Mouse (Mus musculus) limb, embryonic 14.5 days (tissue): ENCODE data around the gene Per3. TPM values are rescaled to one million over a fixed set of nuclear protein-coding genes. Genes with fewer than 3 reads are reported as not detected.

Source experiments
- ATAC-seq: fragments of 200-750 bp; cut with Nextera tagmentation; 2 replicates; pipeline ENCODE4 v1.8.0; 2017; ENCODE audit warnings: low read depth, moderate number of reproducible peaks, moderate TSS enrichment; ENCODE audit not compliant: low FRiP score
- DNase-seq: peaks from one replicate; pipeline ENCODE4 v3.0.0-alpha.2; 2015; ENCODE audit warnings: low spot score
- H3K27ac ChIP-seq: fragments of 300-500 bp; sonication (generic); replicated peaks from 2 replicates; pipeline ENCODE4 v1.5.1; 2014; ENCODE audit warnings: low read depth, mild to moderate bottlenecking, low read length, moderate library complexity, mixed read lengths
- H3K27me3 ChIP-seq: fragments of 300-500 bp; sonication (generic); 2 replicates; pipeline ENCODE4 v1.6.1; 2014; ENCODE audit warnings: low read length, mixed read lengths; ENCODE audit not compliant: control insufficient read depth, insufficient read depth
- H3K36me3 ChIP-seq: fragments of 300-500 bp; sonication (generic); 2 replicates; pipeline ENCODE4 v1.6.1; 2014; ENCODE audit warnings: mild to moderate bottlenecking, low read length, moderate library complexity, mixed read lengths; ENCODE audit not compliant: control insufficient read depth, insufficient read depth
- H3K4me1 ChIP-seq: fragments of 300-500 bp; sonication (generic); 2 replicates; pipeline ENCODE4 v1.6.1; 2014; ENCODE audit warnings: antibody characterized with exemption, low read length, mixed read lengths; ENCODE audit not compliant: control insufficient read depth, insufficient read depth
- H3K4me2 ChIP-seq: fragments of 300-500 bp; sonication (generic); replicated peaks from 2 replicates; pipeline ENCODE4 v1.6.1; 2014; ENCODE audit warnings: low read depth, mild to moderate bottlenecking, low read length, moderate library complexity; ENCODE audit not compliant: severe bottlenecking
- H3K4me3 ChIP-seq: fragments of 300-500 bp; sonication (generic); replicated peaks from 2 replicates; pipeline ENCODE4 v1.5.1; 2014; ENCODE audit warnings: low read length
- H3K9ac ChIP-seq: fragments of 300-500 bp; sonication (generic); 2 replicates; pipeline ENCODE4 v1.6.1; 2014; ENCODE audit warnings: mild to moderate bottlenecking, low read depth, low read length, moderate library complexity; ENCODE audit not compliant: severe bottlenecking
- H3K9me3 ChIP-seq: fragments of 300-500 bp; sonication (generic); 2 replicates; pipeline ENCODE4 v1.6.1; 2016; ENCODE audit warnings: low read length; ENCODE audit not compliant: control insufficient read depth
- POLR2A ChIP-seq: fragments of 200-500 bp; IDR thresholded peaks from 2 replicates; pipeline ENCODE4 v1.8.0; 2012; ENCODE audit warnings: inconsistent platforms, mild to moderate bottlenecking, moderate library complexity, borderline replicate concordance; ENCODE audit not compliant: insufficient read depth, insufficient read length; ENCODE audit errors: extremely low read depth
- WGBS: fragments of 180-500 bp; shearing (Covaris S2); extraction: QIAGEN DNeasy Blood & Tissue Kit; methylation state at CpG from one replicate; pipeline ENCODE4 v1.1.7; 2014; 5-methylcytosine and 5-hydroxymethylcytosine counted together
- polyA plus RNA-seq, 2 experiments: library from polyadenylated mRNA; depleted of rRNA in 1 of 2; stranded (reverse) in 1 of 2; unstranded in 1 of 2; fragments of >200 nt; fragmentation: Nextera tagmentation in 1 of 2; extraction: Ambion mirVana in 1 of 2; gene quantifications; 2 replicates each; pipeline versions ENCODE4 v1.2.1 to v1.2.3; 2012 to 2014

The Per3 gene
- polyA plus RNA-seq, 2 experiments, result 6.1 to 7.8 TPM

DNA sequence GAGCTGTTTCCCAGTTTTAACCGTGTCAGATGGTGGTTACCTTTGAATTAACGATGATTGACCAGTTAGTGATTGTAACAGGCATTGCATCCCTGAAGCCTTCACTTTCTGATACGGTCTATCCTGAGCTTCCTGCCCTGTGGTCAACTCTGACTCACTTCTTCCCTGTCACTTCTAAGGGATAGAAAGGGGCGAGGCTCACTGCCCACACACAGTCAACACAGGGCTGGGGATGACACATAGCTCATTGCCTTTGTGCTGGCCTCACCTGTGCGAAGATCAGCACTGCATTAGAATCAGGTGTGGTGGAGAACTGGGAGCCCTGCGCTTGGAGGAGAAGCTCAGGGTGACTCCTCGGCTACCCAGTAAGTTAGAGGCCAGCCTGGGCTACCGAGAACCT lies 75.5 kb downstream of the Per3 start:
- WGBS, result 87% methylated on average over 8 of the region's 8 CpGs
- no peak overlapping the region for H3K9ac ChIP-seq
- H3K27ac ChIP-seq, result no peak overlapping the region
- ATAC-seq (no peak), DNase-seq (no peak)
- no peak overlapping the region for H3K4me2 ChIP-seq
- no peaks in the 10 kb centered on the region for H3K36me3 ChIP-seq
- no peaks in the 10 kb centered on the region for H3K9me3 ChIP-seq
- H3K27me3 ChIP-seq, result no peaks in the 10 kb centered on the region
- H3K4me1 ChIP-seq, result no peaks in the 10 kb centered on the region
- H3K4me3 ChIP-seq, result no peak overlapping the region
- TF ChIP-seq POLR2A, result no peak

DNA sequence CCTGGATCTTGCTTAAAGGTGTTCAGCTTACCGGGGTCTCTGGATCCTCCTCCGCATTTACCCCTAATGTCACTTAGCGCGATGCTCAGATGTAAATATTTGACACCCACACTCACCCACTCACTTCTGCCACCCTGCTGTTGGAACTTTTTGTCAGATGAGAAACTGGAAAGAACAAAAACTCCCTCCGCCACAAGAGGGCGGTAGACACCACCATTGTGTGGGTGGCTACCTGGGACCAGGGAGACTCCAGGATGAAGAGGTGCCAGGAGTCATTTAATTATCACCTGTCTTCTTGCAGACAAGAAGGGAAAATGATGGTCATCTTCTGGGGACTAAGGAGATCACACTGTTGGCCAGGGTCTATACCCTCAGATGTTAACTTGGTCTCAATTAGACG lies 77.9 kb downstream of the Per3 start:
- DNase-seq (peak; percentile 22), ATAC-seq (no peak)
- no peak overlapping the region for H3K27ac ChIP-seq
- no peaks in the 10 kb centered on the region for H3K4me1 ChIP-seq
- no peak overlapping the region for H3K4me3 ChIP-seq
- no peaks in the 10 kb centered on the region for H3K9me3 ChIP-seq
- 14% methylated on average over 7 of the region's 7 CpGs for WGBS
- no peaks in the 10 kb centered on the region for H3K36me3 ChIP-seq
- no peaks in the 10 kb centered on the region for H3K27me3 ChIP-seq
- TF ChIP-seq POLR2A, result no peak
- no peak overlapping the region for H3K4me2 ChIP-seq
- no peak overlapping the region for H3K9ac ChIP-seq

DNA sequence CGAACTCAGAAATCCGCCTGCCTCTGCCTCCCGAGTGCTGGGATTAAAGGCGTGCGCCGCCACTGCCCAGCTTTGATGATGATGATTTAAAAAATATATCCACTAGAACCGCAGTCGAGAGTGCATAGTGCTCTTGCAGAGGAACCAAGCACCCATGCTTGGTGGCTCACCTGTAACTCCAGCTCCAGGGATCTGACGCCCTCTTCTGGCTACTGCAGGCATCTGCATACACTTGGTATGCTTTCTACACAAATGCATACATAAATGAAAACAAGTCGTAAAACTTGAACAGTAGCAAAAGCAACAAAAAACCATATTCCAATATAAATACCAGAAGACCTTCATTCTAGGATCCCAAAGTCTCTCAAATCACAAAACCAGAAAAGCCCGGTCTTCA lies 78.9 kb downstream of the Per3 start:
- Histone ChIP-seq H3K36me3 (no peaks in the 10 kb centered on the region), H3K4me1 (no peaks in the 10 kb centered on the region), H3K27ac (no peak overlapping the region), H3K4me2 (no peak overlapping the region), H3K4me3 (no peak overlapping the region), H3K9ac (no peak overlapping the region), H3K27me3 (no peaks in the 10 kb centered on the region), H3K9me3 (no peaks in the 10 kb centered on the region)
- no peak for TF ChIP-seq POLR2A
- WGBS, result 68% methylated on average over 11 of the region's 11 CpGs
- ATAC-seq, result no peak
- DNase-seq, result no peak

DNA sequence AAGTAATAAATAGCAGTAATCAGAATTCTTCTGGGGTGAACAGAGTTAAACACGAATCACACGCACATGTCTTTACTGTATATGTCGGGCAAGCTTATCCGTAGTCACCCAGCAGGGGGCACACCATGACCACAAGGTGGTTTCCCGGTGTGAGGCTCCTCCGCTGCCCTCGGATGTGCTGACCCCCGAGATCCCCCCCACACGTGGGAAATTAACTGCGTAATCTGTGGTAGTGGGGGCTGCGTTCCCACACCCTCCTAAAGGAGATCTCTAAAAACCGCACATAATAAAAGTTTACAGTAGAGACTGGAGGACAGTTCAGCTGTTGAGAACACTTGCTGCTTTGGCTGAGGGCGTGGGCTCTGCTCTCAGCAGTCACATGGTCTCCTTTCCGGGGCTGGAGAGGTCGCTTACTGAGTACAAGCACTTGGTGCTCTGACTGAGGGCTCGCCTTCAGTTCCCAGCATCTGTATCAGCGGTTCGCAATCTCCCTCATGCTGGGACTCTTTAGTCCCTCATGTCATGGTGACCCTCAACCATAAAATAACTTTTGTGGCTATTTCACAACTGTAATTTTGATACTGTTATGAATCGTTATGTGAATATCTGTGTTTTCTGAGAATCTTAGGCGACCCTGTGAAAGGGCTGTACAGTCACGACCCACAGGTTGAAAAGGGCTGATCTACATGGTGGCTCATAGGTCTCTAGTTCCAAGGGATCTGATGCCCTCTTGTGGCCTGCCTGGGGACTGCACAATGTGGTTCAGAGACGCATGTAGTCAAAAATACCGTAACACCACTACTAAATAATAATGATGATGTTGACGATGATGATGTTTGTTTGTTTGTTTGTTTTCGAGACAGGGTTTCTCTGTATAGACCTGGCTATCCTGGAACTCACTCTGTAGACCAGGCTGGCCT lies 79.6 kb downstream of the Per3 start:
- no peak overlapping the region for H3K27ac ChIP-seq
- DNase-seq (peak; percentile 84), ATAC-seq (peak; percentile 63; the same call in 1 of the 2 replicates)
- H3K36me3 ChIP-seq, result no peaks in the 10 kb centered on the region
- WGBS, result 13% methylated on average over 24 of the region's 25 CpGs
- H3K4me2 ChIP-seq, result peak overlapping the region; percentile 42
- TF ChIP-seq POLR2A, result no peak
- no peaks in the 10 kb centered on the region for H3K9me3 ChIP-seq
- H3K9ac ChIP-seq, result no peak overlapping the region
- H3K27me3 ChIP-seq, result no peaks in the 10 kb centered on the region
- H3K4me1 ChIP-seq, result no peaks in the 10 kb centered on the region
- no peak overlapping the region; the same call in 1 of the 2 replicates for H3K4me3 ChIP-seq

DNA sequence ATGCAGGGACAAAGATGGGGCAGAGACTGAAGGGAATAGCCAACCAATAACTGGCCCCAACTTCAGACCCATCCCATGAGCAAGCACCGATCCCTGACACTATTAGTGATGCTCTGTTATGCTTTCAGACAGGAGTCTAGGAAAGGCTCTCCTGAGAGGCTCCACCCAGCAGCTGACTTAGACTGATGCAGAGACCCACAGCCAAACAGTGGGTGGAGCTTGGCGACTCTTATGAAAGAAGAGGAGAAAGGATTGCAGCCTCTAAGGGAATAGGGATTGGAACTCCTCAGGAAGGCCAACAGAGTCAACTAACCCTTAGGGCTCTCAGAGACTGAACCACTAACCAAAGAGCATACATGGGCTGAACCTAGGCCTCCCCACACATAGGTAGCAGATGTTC lies 80.8 kb downstream of the Per3 start:
- DNase-seq, result peak; percentile 4
- Histone ChIP-seq H3K4me3 (no peak overlapping the region), H3K9me3 (no peaks in the 10 kb centered on the region), H3K27ac (no peak overlapping the region), H3K36me3 (no peaks in the 10 kb centered on the region), H3K4me2 (no peak overlapping the region), H3K4me1 (no peaks in the 10 kb centered on the region), H3K9ac (no peak overlapping the region), H3K27me3 (no peaks in the 10 kb centered on the region)
- 65% methylated on average over 2 of the region's 2 CpGs for WGBS
- no peak for TF ChIP-seq POLR2A
- ATAC-seq, result no peak

DNA sequence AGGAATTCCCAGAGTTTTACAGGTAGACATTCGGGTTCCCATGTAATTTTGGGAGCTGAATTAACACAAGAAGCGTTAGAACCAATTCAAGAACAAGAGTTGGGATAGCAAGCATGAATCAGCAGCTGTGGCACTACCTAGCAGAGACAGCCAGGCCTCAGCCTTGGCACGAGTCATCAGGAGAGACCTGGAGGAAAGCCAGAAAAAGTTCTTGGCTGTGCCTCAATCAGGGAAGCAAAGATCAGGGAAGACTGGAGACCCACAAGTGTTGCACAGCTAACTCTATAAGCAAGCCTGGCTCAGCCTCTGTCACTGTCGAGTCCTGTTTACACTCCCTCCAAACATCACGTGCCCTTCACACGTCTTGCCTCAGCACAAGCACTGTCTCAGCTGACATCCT lies 82.2 kb downstream of the Per3 start:
- no peak overlapping the region for H3K4me3 ChIP-seq
- no peaks in the 10 kb centered on the region for H3K36me3 ChIP-seq
- no peak for TF ChIP-seq POLR2A
- ATAC-seq (no peak), DNase-seq (no peak)
- no peaks in the 10 kb centered on the region for H3K9me3 ChIP-seq
- H3K27ac ChIP-seq, result no peak overlapping the region
- no peaks in the 10 kb centered on the region for H3K27me3 ChIP-seq
- H3K9ac ChIP-seq, result no peak overlapping the region
- WGBS, result 50% methylated on average over 6 of the region's 6 CpGs
- no peaks in the 10 kb centered on the region for H3K4me1 ChIP-seq
- H3K4me2 ChIP-seq, result no peak overlapping the region
